Mouse (Mus musculus): ENCODE data around the gene Ggt6. TPM values are rescaled to one million over a fixed set of nuclear protein-coding genes. Genes with fewer than 3 reads are reported as not detected.

Gene Ggt6
- polyA plus RNA-seq, 1 experiment: not detected

DNA sequence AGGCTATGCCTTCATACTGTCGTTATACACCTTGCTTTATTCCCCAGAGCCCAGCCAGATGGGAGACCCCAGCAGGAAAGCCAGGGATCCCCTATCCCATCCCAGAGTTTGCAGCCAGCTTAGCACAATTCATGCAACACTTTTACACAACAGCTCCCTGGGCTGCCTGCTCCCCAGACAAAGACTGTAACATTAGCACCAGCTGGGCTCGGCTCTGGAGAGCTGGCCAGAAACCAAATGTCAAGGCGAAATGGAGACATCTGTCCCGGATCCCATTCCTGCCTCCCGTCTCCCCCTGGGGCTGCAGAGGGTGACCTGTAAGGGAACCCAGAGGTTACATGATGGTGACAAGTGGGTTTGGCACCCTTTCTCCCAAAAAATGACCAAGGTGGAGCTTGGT, 41.7 kb upstream of the Ggt6 start:
- H3K4me3 ChIP-seq (ENCODE audit: insufficient read depth, poor library complexity, severe bottlenecking): no peak overlapping the region
- H3ac ChIP-seq (ENCODE audit: control insufficient read depth, insufficient read length, low read depth): no peak overlapping the region
- H3K79me3 ChIP-seq (ENCODE audit: low read depth): no peaks in the 10 kb centered on the region
- no peaks in the 10 kb centered on the region for H3K79me2 ChIP-seq (ENCODE audit: control insufficient read depth, insufficient read depth)
- H3K36me3 ChIP-seq (ENCODE audit: control insufficient read depth, insufficient read depth): no peaks in the 10 kb centered on the region
- TF ChIP-seq CTCF (IDR thresholded peaks at IDR 0.05; ENCODE audit: control insufficient read depth, insufficient read depth, insufficient read length) (no peak), USF1 (IDR thresholded peaks at IDR 0.05; ENCODE audit: low read depth) (no peak), CEBPB (IDR thresholded peaks at IDR 0.05; ENCODE audit: low read depth) (no peak), MYOG (IDR thresholded peaks at IDR 0.05; ENCODE audit: control insufficient read depth, extremely low read depth, insufficient read length) (no peak), MAX (IDR thresholded peaks at IDR 0.05) (no peak), FOSL1 (IDR thresholded peaks at IDR 0.05; ENCODE audit: insufficient read depth, low read length, poor library complexity, severe bottlenecking) (no peak), MYOD1 (IDR thresholded peaks at IDR 0.05; ENCODE audit: control insufficient read depth, insufficient read length, low read depth) (no peak)
- H3K27me3 ChIP-seq (ENCODE audit: control insufficient read depth, insufficient read depth, insufficient read length): peaks cover 58% of the 10 kb centered on the region

DNA sequence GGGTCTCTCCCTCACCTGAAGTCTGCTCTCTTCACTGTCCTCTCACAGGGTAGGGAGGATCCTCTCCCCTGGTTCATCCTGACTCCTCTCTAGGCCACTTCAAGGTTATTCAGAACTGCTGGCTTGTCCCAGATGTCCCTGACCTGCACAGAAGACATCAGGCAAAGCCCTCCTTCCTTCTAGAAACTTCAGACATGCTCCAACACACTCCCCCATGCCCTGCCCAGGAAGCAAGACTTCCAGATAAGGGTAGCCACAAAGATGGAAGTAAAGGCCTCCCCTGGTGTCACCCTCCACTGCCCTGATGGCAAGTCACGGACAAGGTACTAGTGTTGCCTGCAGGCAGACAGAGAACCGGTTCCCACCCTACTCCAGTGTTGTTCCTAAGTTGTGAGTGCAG, 40.6 kb upstream of the Ggt6 start:
- Histone ChIP-seq H3K4me3 (ENCODE audit: insufficient read depth, poor library complexity, severe bottlenecking) (no peak overlapping the region), H3K79me2 (ENCODE audit: control insufficient read depth, insufficient read depth) (no peaks in the 10 kb centered on the region), H3K27me3 (ENCODE audit: control insufficient read depth, insufficient read depth, insufficient read length) (peaks cover 54% of the 10 kb centered on the region), H3K36me3 (ENCODE audit: control insufficient read depth, insufficient read depth) (no peaks in the 10 kb centered on the region), H3K79me3 (ENCODE audit: low read depth) (no peaks in the 10 kb centered on the region), H3ac (ENCODE audit: control insufficient read depth, insufficient read length, low read depth) (no peak overlapping the region)
- TF ChIP-seq FOSL1 (IDR thresholded peaks at IDR 0.05; ENCODE audit: insufficient read depth, low read length, poor library complexity, severe bottlenecking) (no peak), MYOD1 (IDR thresholded peaks at IDR 0.05; ENCODE audit: control insufficient read depth, insufficient read length, low read depth) (no peak), MAX (IDR thresholded peaks at IDR 0.05) (no peak), CTCF (IDR thresholded peaks at IDR 0.05; ENCODE audit: control insufficient read depth, insufficient read depth, insufficient read length) (no peak), CEBPB (IDR thresholded peaks at IDR 0.05; ENCODE audit: low read depth) (no peak), USF1 (IDR thresholded peaks at IDR 0.05; ENCODE audit: low read depth) (no peak), MYOG (IDR thresholded peaks at IDR 0.05; ENCODE audit: control insufficient read depth, extremely low read depth, insufficient read length) (no peak)

DNA sequence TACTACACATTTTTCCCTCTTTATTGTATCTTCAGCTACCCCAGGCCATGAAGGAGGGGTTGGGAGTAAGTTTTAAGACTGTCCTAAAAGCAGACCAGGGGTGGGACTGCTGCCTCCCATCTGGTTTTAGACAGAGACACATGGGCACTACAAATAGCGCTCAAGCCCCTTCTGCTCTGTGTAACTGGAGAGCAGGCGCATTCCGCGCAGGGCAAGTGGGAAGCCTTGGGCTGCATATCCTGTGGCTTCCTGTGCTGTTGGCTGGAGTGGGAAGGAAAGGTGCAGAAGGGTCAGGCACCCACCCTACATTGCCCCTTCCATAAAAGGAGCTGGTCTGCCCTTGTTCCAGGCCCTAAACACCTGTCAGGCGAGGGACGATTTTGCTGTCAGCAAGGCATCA, 39.7 kb upstream of the Ggt6 start:
- TF ChIP-seq USF1 (IDR thresholded peaks at IDR 0.05; ENCODE audit: low read depth) (no peak), MYOG (IDR thresholded peaks at IDR 0.05; ENCODE audit: control insufficient read depth, extremely low read depth, insufficient read length) (no peak), CEBPB (IDR thresholded peaks at IDR 0.05; ENCODE audit: low read depth) (no peak), FOSL1 (IDR thresholded peaks at IDR 0.05; ENCODE audit: insufficient read depth, low read length, poor library complexity, severe bottlenecking) (no peak), MAX (IDR thresholded peaks at IDR 0.05) (no peak)
- H3K4me3 ChIP-seq (ENCODE audit: insufficient read depth, poor library complexity, severe bottlenecking): no peak overlapping the region
- no peaks in the 10 kb centered on the region for H3K79me2 ChIP-seq (ENCODE audit: control insufficient read depth, insufficient read depth)
- no peaks in the 10 kb centered on the region for H3K79me3 ChIP-seq (ENCODE audit: low read depth)
- H3K27me3 ChIP-seq (ENCODE audit: control insufficient read depth, insufficient read depth, insufficient read length): peaks cover 57% of the 10 kb centered on the region
- H3ac ChIP-seq (ENCODE audit: control insufficient read depth, insufficient read length, low read depth): no peak overlapping the region
- H3K36me3 ChIP-seq (ENCODE audit: control insufficient read depth, insufficient read depth): no peaks in the 10 kb centered on the region

DNA sequence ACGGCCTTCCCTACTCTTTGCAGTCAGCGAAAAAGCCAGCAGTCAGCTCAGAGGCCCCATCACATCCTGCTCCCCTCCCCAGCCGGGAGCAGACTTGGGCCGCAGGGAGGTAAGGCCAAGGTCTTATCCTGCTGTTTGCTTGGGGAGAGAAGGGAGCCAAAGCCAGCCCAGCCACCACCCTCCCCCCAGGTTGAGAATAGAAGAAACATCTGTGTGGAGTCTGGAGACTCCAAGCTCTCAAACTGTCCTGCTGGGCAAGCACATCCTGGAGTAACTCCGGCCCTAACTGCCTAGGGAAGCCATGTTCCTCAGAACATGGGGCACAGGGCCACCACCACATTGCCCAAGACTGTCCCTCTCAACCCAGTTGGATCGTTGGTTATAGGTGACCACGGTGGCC, 38.7 kb upstream of the Ggt6 start:
- no peaks in the 10 kb centered on the region for H3K79me3 ChIP-seq (ENCODE audit: low read depth)

DNA sequence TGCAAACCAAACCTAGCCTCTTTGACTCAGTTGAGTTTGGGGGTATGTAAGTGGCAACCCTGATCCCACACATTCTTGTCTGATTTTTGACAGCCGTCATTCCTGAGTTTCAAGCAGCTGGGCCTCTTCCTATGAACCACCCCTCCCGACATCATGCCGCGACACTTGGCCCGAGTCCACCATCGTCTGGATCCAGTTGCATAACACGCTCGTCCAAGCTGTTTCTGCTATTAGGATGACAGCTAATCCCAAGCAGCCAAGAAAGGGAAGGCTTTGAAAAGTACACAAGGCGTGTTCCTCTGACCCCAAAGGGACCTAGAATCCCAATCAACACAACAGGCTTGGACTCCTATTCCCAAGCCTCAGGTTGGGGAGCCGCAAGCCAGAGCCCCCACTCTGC, 38.3 kb upstream of the Ggt6 start:
- Histone ChIP-seq H3K27me3 (ENCODE audit: control insufficient read depth, insufficient read depth, insufficient read length) (peaks cover 63% of the 10 kb centered on the region), H3ac (ENCODE audit: control insufficient read depth, insufficient read length, low read depth) (no peak overlapping the region), H3K4me3 (ENCODE audit: insufficient read depth, poor library complexity, severe bottlenecking) (no peak overlapping the region), H3K79me2 (ENCODE audit: control insufficient read depth, insufficient read depth) (no peaks in the 10 kb centered on the region), H3K79me3 (ENCODE audit: low read depth) (no peaks in the 10 kb centered on the region), H3K36me3 (ENCODE audit: control insufficient read depth, insufficient read depth) (no peaks in the 10 kb centered on the region)
- TF ChIP-seq CTCF (IDR thresholded peaks at IDR 0.05; ENCODE audit: control insufficient read depth, insufficient read depth, insufficient read length) (no peak), CEBPB (IDR thresholded peaks at IDR 0.05; ENCODE audit: low read depth) (no peak), USF1 (IDR thresholded peaks at IDR 0.05; ENCODE audit: low read depth) (no peak), MYOG (IDR thresholded peaks at IDR 0.05; ENCODE audit: control insufficient read depth, extremely low read depth, insufficient read length) (no peak), MYOD1 (IDR thresholded peaks at IDR 0.05; ENCODE audit: control insufficient read depth, insufficient read length, low read depth) (no peak), FOSL1 (IDR thresholded peaks at IDR 0.05; ENCODE audit: insufficient read depth, low read length, poor library complexity, severe bottlenecking) (no peak), MAX (IDR thresholded peaks at IDR 0.05) (no peak)

More for the DNA sequence above, 38.7 kb upstream of the Ggt6 start:
- Histone ChIP-seq H3K79me2 (ENCODE audit: control insufficient read depth, insufficient read depth) (no peaks in the 10 kb centered on the region), H3K27me3 (ENCODE audit: control insufficient read depth, insufficient read depth, insufficient read length) (peaks cover 61% of the 10 kb centered on the region), H3K36me3 (ENCODE audit: control insufficient read depth, insufficient read depth) (no peaks in the 10 kb centered on the region), H3ac (ENCODE audit: control insufficient read depth, insufficient read length, low read depth) (no peak overlapping the region), H3K4me3 (ENCODE audit: insufficient read depth, poor library complexity, severe bottlenecking) (no peak overlapping the region)
- no peak for TF ChIP-seq CEBPB (IDR thresholded peaks at IDR 0.05; ENCODE audit: low read depth)
- no peak for TF ChIP-seq FOSL1 (IDR thresholded peaks at IDR 0.05; ENCODE audit: insufficient read depth, low read length, poor library complexity, severe bottlenecking)
- TF ChIP-seq USF1 (IDR thresholded peaks at IDR 0.05; ENCODE audit: low read depth): no peak
- no peak for TF ChIP-seq MYOG (IDR thresholded peaks at IDR 0.05; ENCODE audit: control insufficient read depth, extremely low read depth, insufficient read length)
- no peak for TF ChIP-seq CTCF (IDR thresholded peaks at IDR 0.05; ENCODE audit: control insufficient read depth, insufficient read depth, insufficient read length)
- no peak for TF ChIP-seq MAX (IDR thresholded peaks at IDR 0.05)
- no peak for TF ChIP-seq MYOD1 (IDR thresholded peaks at IDR 0.05; ENCODE audit: control insufficient read depth, insufficient read length, low read depth)

All from C2C12 (cell line).